Mouse (Mus musculus) kidney, postnatal 14 days (tissue): ENCODE measurements around the gene Tusc2.

Source experiments
- DNase-seq: peaks from one replicate; pipeline ENCODE4 v3.0.0; 2022; ENCODE audit warnings: mixed read lengths

The Tusc2 gene

DNA sequence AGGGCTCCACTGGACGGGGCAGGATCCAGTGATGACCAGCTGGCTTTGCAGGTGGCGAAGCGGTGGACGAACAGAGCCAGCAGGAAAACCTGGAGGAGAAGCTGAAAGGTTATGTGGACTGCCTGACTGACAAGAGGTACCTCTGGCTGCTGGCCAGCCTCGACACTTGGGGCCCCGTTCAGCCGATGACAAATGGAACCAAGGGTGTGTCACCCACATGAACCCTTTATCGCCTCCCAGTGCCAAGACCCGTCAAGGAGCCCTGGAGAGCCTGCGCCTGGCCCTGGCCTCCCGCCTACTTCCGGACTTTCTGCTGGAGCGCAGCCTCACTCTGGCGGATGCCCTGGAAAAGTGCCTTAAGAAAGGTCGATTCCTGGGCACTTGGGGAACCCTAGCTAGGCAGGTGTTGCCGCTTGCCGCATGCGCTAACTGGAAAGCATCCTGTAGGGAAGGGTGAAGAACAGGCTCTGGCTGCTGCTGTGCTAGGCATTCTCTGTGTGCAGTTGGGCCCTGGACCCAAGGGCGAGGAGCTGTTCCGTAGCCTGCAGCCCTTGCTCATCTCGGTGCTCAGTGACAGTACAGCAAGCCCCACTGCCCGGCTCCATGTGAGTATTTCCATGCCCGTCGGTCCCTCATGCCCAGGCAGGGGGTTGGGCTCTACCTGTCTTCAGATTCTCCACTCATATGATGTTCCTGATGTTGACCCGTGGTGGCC, 27.2 kb downstream of the Tusc2 start:
- DNase-seq = peak; percentile 59

DNA sequence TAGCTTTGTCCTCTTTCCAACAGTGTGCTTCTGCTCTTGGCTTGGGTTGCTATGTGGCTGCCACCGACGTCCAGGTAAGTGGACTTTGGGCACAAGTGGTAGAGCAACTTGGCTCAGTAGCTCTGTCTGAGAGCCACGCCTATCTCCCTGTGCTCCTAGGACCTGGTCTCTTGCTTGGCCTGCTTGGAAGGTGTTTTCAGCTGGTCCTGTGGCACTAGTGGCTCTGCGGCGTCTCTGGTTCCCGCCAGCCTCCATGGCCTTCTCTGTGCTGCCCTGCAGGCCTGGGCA, 27.7 kb downstream of the Tusc2 start:
- DNase-seq = no peak

DNA sequence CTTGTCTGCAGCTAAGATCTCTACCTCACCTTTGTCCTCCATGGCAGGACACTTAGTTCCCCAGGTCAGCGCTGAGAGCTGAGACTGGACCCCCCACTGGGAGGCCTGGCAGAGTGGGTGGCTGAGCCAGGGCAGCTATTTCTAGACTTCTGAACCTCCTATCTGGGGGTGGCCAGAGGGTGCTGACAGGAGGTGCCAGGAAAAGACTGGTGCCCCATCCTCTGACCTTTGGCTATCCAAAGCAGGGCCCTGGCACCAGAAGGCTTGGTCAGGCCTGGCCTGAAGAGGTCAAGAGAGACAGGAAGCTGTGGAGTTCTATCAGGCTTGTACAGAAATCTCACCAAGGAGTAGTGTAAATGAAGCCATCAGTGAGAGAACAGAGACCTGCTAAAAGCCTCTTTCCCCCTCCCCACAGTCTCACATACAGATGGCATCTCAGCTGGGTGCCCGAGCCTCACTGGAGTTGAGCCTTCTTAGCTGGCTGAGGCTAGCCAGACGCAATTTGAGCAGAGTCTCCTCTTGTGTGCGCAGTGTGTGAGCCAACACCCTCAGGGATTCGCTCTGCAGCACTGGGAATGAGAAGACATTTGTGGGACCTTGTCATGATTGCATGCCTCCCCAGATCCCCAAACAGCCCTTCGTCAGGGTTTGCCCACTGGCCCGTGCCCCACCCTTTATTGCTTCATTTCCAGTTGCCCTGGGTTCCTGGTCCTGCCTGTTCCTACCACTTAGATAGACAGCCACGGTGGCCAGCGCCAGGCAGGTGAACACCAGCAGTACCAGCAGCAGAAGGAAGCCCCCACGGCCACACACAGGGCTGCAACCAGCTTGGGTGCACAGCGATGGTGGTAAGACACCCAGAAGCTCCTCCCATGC, 30.3 kb downstream of the Tusc2 start:
- DNase-seq = peak; percentile 77

DNA sequence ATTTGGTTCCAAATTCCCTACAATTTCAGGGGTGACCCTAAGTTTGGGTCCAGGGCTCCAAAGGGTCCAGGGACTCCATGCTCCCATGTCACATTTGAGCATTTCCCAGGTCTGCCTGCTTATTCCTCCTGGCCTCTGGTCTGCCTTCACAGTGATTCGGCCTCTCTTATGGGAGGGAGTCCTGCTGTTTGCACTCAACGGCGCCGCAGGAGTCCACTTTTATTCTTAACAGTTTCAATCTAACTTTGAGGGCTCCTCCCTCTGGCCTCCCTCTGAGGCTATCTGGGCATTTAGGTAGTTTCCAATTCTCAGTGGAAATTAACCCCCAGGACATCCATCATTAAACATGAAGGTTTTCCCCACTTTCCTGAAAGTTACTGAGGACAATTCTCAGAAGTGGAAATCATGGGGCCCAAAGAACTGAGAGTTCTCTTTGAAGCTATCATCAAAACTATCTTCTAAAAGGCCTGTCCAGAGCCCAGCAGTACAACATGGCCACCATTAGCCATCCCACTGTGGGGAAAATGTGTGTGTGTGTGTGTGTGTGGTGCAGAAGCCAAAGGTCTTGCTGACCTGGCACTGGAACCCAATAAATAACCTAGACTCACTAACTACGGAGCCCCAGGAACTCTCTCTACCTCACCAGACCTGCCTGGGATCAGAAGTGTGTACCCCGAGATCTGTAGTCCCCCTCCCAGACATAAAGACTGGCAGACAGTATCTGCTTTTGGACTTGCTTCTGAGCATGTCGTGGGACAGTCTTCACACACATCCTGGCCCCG, 31.4 kb downstream of the Tusc2 start:
- DNase-seq = no peak

DNA sequence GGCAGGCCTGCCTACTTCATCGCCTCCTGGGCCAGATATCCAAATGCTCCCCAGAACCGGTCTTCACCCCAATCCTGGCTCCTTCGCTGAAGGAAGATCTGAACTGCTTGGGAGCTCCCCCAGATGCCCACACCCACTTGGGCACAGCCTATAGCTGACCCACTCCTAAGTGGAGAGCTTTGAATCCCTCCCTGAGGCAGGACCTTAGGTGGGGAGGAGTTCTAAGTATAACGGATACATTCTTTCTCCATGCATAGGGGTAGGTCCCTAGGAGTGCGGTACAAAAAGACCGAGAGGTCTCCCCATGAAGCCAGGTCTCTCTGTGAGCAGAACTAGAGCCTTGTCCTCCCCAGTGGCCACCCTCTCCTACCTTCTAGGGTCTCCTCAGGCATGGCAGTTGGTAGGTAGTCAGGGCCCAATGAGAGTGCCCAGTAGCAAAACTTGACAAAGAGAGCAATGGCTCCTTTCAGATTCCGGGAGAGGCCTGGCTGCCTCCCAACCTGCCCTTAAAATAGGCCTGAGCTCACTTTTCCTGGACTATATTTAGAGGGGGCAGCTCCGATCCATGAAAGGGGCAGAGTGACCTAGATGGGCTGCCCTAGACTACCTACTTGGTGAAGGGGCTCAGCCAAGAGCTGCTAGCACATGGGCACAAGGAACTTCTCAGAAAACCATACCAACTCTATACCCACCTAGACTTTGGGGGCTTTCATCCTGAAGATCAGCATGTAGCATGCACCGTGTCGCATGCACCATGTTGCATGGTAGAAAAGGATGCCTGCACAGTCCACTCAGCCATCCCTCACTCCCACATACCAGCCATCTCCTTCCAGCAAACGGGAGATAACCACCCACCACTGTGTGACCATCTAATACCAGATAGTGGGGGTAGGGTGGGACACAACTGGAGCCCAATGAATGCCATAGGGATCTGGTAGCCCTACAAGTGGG, 33.8 kb downstream of the Tusc2 start:
- no peak for DNase-seq

DNA sequence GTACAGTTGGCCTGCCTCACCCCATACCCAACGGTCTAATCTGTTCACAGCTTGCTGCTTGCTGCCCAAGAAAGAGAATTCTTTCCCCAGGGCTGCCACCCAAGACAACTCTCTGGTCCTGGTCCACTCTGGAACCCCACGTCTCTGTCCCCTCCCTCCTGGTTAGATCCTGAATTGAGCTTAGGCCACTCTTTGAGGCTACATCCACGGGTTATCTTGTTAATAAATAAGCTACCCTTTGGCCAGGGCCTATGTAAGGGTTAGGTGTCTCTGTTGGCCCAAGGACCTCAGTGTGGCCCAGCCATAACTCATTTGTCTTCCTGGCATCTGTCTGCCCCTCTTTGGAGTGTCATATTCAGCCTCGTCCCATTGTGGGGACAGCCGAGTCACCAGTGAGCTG, 35.3 kb downstream of the Tusc2 start:
- DNase-seq = no peak

DNA sequence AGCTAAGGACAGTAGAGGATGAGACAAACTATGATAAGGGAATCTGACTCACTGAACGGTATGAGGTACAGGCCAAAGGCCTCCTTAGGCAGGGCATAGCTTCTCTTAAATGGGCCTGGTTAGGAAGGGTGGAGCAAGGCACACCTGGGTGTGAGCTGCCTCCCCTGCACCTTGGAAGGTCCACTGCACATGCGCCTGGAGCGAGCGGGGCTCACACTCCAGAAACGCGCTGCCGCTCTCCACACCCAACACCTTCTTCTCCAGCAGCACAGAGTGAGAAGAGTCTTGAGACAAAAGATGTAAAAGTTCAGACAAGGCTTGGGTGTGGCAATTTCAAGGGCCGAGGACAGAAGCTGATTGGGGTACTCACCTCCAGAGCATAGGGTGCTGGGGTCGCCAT, 36.4 kb downstream of the Tusc2 start:
- DNase-seq = no peak

DNA sequence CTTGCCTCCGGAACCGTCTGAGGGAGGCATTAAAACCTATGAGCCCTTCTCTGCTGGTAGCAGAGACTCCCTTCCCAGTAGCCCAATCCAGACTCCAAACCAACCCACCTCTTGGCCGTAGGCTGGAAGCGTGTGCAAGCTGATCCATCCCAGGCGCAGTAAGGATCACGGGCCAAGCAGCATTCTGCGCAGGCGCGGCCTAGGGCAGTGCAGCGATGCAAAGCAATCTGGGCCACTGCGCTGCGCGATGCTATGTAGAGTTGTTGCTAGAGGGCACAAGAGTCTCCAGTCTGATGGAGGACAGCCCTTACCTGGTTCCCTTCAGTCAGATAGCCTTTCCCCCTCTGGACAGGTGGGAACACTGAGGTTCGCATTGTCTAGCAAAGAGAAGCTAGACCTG, 36.8 kb downstream of the Tusc2 start:
- no peak for DNase-seq

DNA sequence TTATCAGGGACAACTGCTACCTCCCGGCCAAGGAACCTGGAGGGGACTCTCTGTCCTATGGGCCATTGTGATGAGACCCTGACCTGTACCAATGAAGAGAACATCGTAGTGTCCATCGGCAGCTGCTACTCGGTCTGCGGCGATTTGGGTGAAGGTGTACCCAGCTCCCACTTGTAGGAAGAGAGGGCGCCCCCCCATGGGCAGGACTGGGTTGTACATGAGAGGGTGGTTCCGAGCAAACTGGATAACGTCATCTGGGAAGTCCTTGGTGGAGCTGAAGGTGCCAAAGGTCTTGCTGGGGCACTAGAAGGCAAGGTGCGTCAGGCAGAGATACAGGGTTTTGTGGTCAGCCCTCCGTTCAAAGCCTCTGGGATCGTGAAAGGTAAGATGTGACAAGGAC, 37.7 kb downstream of the Tusc2 start:
- DNase-seq = no peak

DNA sequence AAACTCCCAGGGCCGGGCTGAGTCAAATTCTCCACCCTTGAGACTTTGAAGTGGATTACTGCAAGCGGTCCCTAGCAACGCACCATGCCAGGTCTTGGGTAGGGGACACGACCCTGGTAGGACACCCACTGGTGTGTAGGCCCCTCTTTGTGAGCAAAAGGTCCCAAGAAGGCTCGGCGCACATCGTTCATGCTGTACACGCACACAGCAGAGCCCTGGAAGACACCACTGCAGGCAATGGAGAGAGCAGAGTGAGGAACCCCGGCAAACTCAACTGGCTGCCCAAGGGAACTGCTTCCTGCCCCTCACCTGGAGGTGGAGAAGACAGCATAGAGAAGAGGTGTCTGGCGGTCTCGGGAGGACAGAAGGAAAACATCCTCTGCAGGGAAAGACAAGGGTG, 38.2 kb downstream of the Tusc2 start:
- DNase-seq = no peak

DNA sequence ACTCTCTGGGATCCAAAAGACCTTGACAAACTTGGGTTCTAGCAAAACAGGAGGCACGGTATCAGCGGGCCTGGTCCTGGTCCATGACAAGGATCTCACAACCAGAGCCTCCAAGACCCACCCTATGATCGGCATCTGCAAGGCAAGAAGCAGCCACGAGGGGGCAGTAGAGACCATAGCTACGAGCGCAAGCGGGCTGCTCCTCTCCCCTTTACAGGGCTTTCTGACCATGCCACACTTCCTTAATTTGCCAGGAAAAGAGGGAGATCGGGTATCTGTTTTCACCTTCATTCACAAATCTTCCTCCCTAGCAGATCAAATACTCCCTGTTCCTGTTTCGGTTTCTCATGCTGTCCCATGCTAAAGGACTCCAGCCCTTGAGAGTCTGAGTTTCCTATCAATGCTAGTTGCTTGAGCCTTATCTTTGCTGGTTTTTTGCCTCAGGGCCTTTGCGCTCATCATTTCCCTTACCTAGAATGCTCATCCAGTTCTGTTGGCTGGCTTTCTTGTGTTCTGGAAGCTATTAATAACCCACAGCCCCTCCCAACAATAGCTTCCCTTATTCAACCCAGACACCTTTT, 39.1 kb downstream of the Tusc2 start:
- DNase-seq = peak; percentile 93

DNA sequence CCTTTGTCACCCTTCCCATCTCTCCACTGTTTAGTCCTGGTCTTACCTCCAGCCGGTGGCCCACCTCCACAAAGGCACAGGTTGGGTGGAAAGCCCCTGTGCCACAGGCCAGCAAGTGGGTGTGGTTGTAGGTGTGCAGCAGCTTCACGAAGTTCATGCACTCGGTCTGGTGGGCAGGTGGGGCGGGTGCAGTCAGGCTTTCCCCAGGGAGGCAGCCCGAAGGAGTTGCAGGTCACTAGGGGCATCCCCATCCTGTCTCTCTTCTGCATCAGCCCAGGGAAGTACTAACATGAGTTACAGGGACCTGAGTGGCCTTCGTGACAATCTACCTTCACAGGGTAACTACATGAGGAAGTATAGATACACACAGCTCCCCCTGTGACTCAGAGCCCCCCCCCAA, 40.2 kb downstream of the Tusc2 start:
- DNase-seq = no peak

DNA sequence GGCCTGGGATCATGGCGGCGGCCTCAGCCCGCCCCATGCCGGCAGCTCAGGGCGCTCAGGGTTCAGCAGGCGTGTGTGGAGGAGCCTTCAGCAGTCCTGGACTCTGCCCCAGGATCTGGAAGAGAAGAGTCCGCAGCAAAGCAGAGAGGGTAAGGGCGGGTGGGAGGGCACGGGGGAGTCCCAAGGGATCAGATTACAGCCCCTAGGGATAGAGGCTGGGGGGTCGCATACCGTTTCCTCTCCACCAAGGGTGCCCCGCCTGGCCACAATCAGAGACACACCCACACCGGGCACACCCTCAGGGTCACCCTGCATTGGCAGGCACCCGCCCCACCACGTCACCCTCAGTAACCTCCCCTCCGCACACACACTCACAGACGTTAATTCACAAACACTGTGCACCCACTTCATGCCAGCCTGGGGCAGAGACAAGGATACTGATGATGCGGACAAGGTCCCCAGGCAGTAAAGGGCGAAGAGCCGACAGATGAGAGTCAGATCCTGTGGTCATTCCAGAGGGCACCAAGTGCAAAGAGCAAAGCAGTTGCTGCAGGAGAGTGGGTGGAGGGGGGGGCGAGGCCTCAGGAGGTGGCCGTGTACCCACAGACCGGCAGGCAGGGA, 42.1 kb downstream of the Tusc2 start:
- DNase-seq = peak; percentile 80

DNA sequence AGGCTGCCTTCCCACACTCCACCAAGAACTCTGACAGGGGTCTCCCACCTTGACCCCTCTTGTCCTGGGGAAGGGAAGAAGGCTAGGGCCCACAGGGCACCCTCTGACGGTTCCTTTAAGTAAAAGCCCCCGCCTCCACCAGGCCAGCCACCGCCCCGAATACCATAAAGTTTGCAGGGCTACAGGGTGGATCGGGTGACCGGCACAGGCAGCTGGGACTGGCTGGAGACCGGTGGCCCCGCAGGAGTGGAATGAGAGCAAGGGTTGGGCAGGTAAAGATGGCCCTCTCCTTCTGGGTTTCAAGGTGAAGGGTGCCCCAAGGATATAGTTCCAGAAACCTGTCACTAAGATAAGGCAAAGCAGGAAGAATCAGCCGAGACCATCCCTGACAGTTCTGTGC, 43.5 kb downstream of the Tusc2 start:
- peak; percentile 78 for DNase-seq

DNA sequence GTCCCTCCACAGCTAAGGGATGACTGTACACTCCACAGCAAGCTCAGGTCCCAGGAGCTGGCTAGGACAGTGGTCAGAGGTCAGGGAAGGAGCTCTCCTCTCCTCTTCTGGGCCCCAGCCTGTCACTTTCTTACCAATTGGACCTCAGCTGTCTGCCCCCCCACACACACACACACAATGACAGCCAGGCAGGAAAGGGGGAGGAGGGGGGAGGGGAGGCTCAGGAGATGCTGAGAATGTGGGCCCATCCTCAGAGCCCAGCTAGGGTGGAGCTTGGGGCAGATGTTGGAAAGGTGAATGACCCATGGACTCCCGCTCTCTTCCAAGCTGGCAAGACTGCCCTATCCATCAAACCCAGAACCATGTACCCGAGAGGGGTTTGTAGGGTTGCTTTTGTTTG, 44.0 kb downstream of the Tusc2 start:
- no peak for DNase-seq

DNA sequence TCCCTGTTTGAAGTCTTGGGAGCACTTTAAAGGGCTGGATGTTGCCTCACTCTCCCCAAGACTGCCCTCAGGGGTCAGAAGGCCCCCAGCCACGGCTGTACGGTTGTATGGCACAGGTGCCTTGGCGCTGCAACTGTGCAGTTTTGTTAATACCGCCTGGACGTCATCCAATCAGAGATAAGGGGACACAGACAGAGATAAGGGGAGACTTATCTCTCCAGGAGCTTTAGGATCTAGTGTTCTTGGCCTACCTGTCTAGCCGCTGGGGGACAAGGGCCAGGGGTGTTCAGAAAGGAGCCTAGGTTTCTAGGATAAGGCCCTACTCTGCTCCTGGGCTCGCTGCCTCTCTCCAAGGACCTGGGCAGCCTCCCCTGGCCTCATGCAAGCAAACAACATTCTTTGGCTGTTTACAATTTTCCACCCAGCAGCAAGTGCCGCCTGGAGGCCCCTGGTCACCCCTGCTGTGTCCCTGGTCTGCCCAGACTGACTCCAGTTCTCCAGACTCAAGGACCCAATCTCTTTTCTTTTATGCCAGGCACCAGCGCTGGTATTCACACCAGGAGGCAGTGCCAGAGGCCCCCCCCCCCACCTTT, 44.7 kb downstream of the Tusc2 start:
- DNase-seq = no peak

DNA sequence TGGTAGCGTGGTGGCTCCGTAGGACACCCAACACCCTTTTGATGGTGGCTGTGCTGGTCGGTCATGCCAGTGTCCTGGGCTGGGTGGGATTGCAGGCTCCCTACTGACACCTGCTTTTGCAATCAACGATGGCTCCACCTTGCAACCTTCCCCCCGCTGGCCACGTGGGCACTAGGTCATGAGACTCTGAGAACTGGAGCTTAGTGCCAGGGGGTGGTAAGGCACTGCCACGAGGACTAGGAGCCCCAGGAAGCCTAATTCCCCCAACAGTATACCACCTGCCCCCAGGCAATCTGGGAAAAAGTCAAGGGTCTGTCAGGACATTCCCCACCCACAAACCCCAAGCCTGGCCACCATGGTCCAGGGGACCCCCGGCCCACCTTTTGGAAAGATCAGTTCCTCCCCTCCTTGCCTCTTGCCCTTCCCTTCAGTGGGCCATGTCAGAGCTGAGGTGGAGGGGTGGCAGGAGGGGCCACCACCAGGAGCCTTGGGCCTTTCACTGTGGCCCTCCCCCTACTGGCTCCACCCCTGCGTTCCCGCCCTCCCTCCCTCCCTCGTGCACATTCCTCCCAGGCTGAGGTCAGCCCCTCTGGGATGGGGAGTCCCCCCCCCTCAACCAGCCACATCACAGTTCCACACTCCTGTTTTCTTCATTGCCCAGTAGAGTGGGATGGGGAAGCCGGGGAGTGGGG, 45.8 kb downstream of the Tusc2 start, which contains the start of gene Sema3b:
Gene Sema3b (minus strand): TSS at position 489 of the 692 bp plus-strand sequence.
- DNase-seq = peak; percentile 67

DNA sequence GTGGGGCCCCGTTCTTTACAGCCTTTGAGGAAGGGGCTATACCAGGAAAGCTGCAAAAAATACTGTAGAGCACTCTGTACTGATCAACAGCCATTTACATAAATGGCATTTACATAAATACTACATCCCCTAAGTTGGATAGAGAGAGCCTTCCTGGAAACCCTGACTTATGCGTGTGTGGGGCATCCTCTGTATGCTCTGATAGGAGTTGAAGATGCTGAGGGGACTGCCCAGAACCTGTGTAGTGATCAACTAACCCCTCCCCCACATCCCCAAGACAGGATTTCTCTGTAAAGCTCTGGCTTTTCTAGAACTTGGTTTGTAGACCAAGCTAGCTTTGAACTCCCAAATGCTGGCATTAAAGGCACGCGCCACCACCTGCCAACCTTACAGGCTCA, 46.4 kb downstream of the Tusc2 start:
- no peak for DNase-seq

DNA sequence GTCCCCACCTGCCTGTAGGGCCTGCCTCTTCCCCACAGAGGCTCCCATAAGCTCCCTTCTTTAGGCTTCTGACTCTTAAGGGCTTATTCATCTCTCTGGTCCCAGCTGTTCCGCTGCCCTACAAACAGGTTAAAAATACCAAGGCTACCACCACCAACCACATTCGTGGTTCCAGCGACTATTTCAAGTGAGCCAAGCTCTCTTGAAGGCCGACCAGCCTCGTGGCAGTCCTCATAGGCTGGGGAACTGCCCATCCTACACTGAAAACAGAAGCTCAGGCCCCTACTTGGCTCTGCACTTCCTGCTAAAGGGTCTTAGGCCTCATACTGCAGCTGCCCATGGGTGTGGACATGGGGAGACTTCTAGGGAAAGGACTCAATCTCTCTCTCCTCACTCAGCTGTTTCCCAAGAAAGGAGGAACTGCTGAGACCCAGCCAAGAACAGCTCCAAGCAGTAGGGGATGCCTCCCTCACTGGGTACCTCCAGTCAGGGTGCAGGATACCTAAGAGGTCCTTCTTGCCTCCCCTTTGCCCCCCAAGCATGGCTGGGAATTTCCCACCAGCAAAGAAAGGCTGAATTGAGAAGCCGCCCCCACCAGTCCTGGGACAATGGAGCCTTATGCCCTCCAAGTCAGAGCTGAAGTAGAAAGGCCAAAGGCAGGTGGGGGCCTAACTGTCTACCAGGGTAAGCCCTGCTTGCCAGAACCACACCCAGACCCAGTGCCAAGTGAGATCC, 48.6 kb downstream of the Tusc2 start:
- DNase-seq = no peak
